Mouse (Mus musculus) lung, embryonic 16.5 days (tissue): Measurements from ENCODE around the gene Uqcrh. TPM values are rescaled to one million over a fixed set of nuclear protein-coding genes. Genes with fewer than 3 reads are reported as not detected.

Experiments used
- ATAC-seq: fragments of 200-750 bp; cut with Nextera tagmentation; 2 replicates; pipeline ENCODE4 v1.8.0; 2017; ENCODE audit warnings: low read depth, mild to moderate bottlenecking, moderate library complexity
- H3K27ac ChIP-seq: fragments of 300-500 bp; sonication (generic); 2 replicates; pipeline ENCODE4 v1.5.1; 2014; ENCODE audit warnings: mild to moderate bottlenecking, control low read depth, low read length
- H3K27me3 ChIP-seq: fragments of 300-500 bp; sonication (generic); 2 replicates; pipeline ENCODE4 v1.6.1; 2014; ENCODE audit warnings: low read depth, low read length, mixed read lengths; ENCODE audit not compliant: control insufficient read depth, insufficient read depth
- H3K36me3 ChIP-seq: fragments of 300-500 bp; sonication (generic); 2 replicates; pipeline ENCODE4 v1.6.1; 2014; ENCODE audit warnings: low read length; ENCODE audit not compliant: control insufficient read depth, insufficient read depth
- H3K4me1 ChIP-seq: fragments of 300-500 bp; sonication (generic); replicated peaks from 2 replicates; pipeline ENCODE4 v1.6.1; 2014; ENCODE audit warnings: low read length, mixed read lengths; ENCODE audit not compliant: control insufficient read depth, insufficient read depth
- H3K4me2 ChIP-seq: fragments of 300-500 bp; sonication (generic); 2 replicates; pipeline ENCODE4 v1.6.1; 2014; ENCODE audit warnings: low read depth, low read length, control low read depth
- H3K4me3 ChIP-seq: fragments of 300-500 bp; sonication (generic); 2 replicates; pipeline ENCODE4 v1.5.1; 2014; ENCODE audit warnings: mild to moderate bottlenecking, low read length, control low read depth
- H3K9ac ChIP-seq: fragments of 300-500 bp; sonication (generic); 2 replicates; pipeline ENCODE4 v1.6.1; 2014; ENCODE audit warnings: low read length, control low read depth
- H3K9me3 ChIP-seq: fragments of 300-500 bp; sonication (generic); 2 replicates; pipeline ENCODE4 v1.6.1; 2016; ENCODE audit warnings: low read length; ENCODE audit not compliant: control insufficient read depth
- WGBS: fragments of 180-500 bp; shearing (Covaris S2); extraction: QIAGEN DNeasy Blood & Tissue Kit; methylation state at CpG from one replicate; pipeline ENCODE4 v1.1.7; 2014; 5-methylcytosine and 5-hydroxymethylcytosine counted together
- polyA plus RNA-seq: library from polyadenylated mRNA; unstranded; fragments of >200 nt; fragmentation: Nextera tagmentation; extraction: Ambion mirVana; gene quantifications from 2 replicates; pipeline ENCODE4 v1.2.1, GENCODE M21; 2015

Gene Uqcrh
- polyA plus RNA-seq, 1 experiment from 2014 or later: 487 TPM

DNA sequence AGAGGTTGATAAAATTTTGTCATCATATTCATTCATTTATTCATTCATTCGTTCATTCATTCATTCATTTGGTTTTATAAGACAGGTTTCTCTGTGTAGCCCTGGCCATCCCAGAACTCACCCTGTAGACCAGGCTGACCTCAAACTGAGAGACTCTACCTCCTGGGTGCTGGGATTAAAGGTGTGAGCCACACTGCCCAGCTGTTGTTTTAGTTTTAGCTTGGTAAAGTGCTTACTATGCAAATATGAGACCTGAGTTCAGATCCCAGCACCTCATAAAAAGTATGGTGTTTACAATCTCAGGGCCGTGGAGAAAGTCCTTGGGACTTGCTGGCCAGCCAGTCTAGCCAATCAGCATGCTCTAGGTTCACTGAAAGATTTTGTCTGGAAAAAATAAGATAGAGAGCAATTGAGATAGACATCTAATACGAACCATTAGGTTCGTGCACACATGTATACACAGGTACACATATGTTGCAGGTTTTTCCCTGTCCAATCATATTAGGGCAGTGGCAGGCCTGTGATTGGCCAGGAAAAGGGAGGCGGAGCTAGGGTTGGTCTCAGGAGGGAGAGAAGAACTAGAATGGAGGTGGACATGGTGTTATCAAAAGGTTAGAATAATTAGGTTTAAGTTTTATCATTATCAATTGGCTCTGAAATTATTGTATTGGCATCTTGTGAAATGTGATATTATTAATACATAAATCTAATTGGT is 15.7 kb downstream of the Uqcrh start:
- Histone ChIP-seq H3K9me3 (no peaks in the 10 kb centered on the region), H3K4me1 (peaks cover 3% of the 10 kb centered on the region; the same call in 1 of the 2 replicates), H3K36me3 (no peaks in the 10 kb centered on the region), H3K9ac (no peak overlapping the region), H3K4me2 (no peak overlapping the region), H3K27me3 (no peaks in the 10 kb centered on the region), H3K27ac (no peak overlapping the region), H3K4me3 (no peak overlapping the region)
- WGBS: 69% methylated on average over 5 of the region's 5 CpGs
- no peak for ATAC-seq

DNA sequence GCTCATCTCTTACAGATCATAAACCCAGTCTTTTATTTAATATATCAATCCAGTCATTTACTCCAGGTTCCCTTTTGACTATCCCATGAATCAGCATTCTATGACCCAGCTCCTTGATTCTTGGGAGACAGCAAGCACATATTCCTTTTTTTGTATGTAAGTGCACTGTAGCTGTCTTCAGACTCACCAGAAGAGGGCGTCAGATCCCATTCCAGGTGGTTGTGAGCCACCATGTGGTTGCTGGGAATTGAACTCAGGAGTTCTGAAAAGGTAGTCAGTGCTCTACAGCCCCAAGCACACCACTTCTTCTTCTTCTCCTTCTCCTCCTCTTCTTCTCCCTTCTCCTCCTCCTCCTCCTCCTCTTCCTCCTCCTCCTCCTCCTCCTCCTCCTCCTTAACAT is 17.3 kb downstream of the Uqcrh start:
- Histone ChIP-seq H3K36me3 (no peaks in the 10 kb centered on the region), H3K27ac (no peak overlapping the region), H3K4me1 (peaks cover 8% of the 10 kb centered on the region; the same call in 1 of the 2 replicates), H3K9me3 (no peaks in the 10 kb centered on the region), H3K27me3 (no peaks in the 10 kb centered on the region), H3K4me3 (no peak overlapping the region), H3K4me2 (no peak overlapping the region), H3K9ac (no peak overlapping the region)
- WGBS: 4% methylated on average over 1 of the region's 1 CpGs
- ATAC-seq: no peak

DNA sequence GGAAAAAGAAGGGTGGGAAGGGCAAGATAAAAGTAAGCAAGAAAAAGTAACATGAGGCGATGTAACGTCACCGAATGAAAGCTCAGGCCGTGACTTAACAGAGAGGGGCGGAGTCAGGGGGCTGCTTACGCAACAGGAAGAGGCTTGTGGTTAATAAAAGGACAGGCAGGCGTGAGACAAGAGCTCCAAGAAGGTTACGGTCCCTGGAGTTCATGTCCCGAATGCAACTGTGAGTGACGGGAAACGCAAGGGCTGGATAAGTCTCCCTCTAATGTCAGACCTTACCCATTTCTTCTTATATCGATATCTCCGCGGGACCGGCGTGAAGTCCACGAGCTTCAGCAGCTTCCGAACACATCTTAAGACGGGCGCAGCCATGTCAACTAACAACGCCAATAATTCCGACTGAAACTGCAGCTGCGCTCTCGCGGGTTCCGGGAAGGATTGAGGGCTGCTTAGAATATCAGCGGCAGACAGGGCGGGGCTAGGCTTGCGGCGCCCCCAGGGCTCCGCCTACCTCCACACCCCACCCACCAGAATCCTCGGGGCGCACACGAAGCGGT is 21.4 kb downstream of the Uqcrh start, which contains the start of gene Nsun4:
Gene Nsun4 (minus strand): TSS at position 478 of the 563 bp plus-strand sequence.
- ATAC-seq: peak; percentile 97
- H3K36me3 ChIP-seq: no peaks in the 10 kb centered on the region
- H3K27ac ChIP-seq: peak within 1 kb of the TSS; percentile 98
- H3K4me1 ChIP-seq: peaks cover 20% of the 10 kb centered on the region
- 0% methylated on average over 35 of the region's 35 CpGs for WGBS
- peak within 1 kb of the TSS; percentile 71 for H3K4me2 ChIP-seq
- H3K27me3 ChIP-seq: no peaks in the 10 kb centered on the region
- H3K9me3 ChIP-seq: no peaks in the 10 kb centered on the region
- peak within 1 kb of the TSS; percentile 61 for H3K9ac ChIP-seq
- H3K4me3 ChIP-seq: peak within 1 kb of the TSS; percentile 64

DNA sequence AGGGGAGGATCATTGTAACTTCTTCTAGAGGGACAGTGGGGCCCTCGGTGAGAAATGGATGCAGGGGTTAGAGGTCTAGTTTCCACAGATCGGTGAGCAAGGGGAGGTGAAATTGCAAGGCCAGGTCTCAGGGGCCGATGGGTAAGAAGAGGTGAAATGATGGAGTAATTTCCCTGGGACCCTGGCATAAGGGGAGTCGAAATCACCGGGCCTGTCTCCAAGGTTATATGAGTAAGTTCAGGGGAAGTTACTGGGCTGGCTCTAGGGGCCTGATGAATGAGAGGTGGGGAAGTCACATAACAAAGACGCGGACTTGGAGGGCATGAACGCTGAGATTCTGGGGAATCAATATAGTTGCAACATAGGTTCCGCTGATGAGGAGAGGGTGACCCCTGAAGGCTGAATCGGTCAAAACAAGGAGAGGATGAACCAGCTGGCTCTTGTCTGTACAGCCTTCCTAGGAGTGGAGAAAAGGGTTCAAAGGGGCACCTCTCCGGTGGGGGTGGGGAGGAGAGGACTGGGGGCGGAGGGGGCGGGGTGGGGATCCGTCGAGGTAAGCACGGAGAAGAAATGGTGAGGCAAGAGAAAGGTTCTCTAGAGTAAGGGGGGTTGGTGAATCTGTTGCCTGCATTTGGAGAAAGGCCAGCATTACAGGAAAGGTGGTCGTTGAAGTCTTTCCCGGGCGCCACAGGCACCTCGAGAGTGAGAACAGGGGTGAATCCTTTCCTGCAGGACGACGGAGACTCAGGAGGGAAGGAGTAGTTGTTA is 22.2 kb downstream of the Uqcrh start:
- peak; percentile 56 for ATAC-seq
- 3% methylated on average over 22 of the region's 22 CpGs for WGBS

DNA sequence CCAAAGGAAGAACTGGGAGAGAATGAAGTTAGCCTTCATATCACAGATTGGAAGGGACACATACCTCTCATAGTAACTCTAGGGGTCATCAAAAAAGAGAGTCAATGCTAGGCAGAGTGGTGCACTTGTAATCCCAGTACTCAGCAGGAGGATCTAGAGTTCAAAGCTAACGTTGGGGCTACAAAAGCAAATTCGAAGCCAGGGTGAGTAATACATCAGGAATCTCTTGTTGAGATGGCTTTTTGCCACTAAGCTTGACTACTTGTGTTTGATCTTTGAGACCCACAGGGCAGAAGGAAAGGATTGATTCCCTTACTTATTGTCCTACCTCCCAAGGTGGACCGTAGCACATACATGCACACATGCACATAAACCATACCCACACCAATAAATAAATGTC is 25.7 kb downstream of the Uqcrh start:
- WGBS: 54% methylated on average over 3 of the region's 3 CpGs
- peaks cover 25% of the 10 kb centered on the region for H3K4me1 ChIP-seq
- H3K9ac ChIP-seq: no peak overlapping the region
- no peaks in the 10 kb centered on the region for H3K27me3 ChIP-seq
- H3K9me3 ChIP-seq: no peaks in the 10 kb centered on the region
- H3K4me3 ChIP-seq: no peak overlapping the region
- no peak overlapping the region for H3K4me2 ChIP-seq
- no peak for ATAC-seq
- peak overlapping the region; percentile 69; the same call in 1 of the 2 replicates for H3K27ac ChIP-seq
- H3K36me3 ChIP-seq: peaks cover 2% of the 10 kb centered on the region; the same call in 1 of the 2 replicates

More for the DNA sequence above, 22.2 kb downstream of the Uqcrh start:
- H3K27ac ChIP-seq: peak overlapping the region; percentile 98
- H3K4me1 ChIP-seq: peaks cover 21% of the 10 kb centered on the region
- H3K4me2 ChIP-seq: peak overlapping the region; percentile 71
- peak overlapping the region; percentile 61 for H3K9ac ChIP-seq
- no peaks in the 10 kb centered on the region for H3K27me3 ChIP-seq
- peak overlapping the region; percentile 64 for H3K4me3 ChIP-seq
- peaks cover 1% of the 10 kb centered on the region; the same call in 1 of the 2 replicates for H3K36me3 ChIP-seq
- no peaks in the 10 kb centered on the region for H3K9me3 ChIP-seq

DNA sequence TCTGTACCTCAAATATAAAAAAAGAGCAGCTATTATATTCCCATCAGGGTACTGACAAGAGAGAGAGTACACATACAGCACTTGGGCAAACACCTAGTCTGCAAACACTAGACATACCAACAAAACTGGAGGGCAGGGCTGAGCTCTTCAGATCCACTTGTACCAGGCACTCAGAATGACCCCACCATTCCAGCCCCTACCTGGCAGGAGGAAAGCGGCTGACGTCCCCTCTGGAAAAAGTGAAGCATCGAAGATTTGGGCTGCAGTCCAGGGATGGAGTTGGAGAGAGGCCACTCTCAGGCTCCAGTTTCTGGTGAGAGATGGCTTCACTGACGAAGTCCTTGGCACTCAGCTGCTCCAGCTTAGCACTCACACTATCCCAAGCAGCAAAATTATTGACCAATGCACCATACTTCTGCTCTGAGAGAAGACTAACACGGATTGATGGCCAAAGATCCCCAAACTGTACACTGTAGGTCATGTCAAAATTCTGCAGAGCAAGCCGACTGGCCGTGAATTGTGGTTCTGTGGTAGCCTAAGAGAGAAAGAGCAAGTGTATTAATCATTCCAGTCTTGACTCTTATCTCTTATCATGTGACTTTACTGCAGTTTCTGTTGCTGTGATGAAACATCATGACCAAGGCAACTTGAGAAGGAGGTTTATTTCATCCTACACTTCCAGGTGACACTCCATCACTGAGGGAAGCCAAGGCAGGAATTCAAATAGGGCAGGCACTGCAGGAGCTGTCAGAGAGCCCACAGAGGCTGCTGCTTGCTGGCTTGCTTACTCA is 26.5 kb downstream of the Uqcrh start:
- peak; percentile 92 for ATAC-seq
- WGBS: 47% methylated on average over 7 of the region's 7 CpGs

DNA sequence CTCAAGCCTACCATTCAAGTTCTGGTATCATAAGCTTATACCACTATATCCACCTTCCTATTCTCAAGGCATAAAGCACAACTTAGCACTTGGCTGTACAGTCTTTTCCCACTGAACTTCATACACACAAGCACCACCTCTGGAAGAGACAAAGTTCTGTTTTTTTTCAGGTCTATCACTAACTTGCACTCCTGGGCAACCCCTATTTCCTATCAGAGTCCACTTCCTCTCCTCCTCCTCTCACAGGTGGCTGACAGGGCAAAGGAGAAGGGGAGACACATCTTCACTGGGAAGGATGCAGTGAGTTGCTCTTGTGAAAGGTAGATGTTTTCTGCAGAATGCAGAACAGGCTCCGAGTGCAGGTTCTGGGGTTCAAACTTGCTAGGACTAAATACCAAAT is 27.2 kb downstream of the Uqcrh start:
- H3K27ac ChIP-seq: peak overlapping the region; percentile 72
- WGBS: 71% methylated on average over 1 of the region's 1 CpGs
- ATAC-seq: no peak; the same call in none of the 2 replicates
- H3K4me3 ChIP-seq: no peak overlapping the region
- H3K4me1 ChIP-seq: peaks cover 20% of the 10 kb centered on the region
- H3K4me2 ChIP-seq: peak overlapping the region; percentile 11; the same call in 1 of the 2 replicates
- H3K9ac ChIP-seq: no peak overlapping the region
- H3K9me3 ChIP-seq: no peaks in the 10 kb centered on the region
- H3K27me3 ChIP-seq: no peaks in the 10 kb centered on the region
- peaks cover 9% of the 10 kb centered on the region for H3K36me3 ChIP-seq

More for the DNA sequence above, 26.5 kb downstream of the Uqcrh start:
- no peaks in the 10 kb centered on the region for H3K27me3 ChIP-seq
- no peak overlapping the region for H3K9ac ChIP-seq
- peaks cover 2% of the 10 kb centered on the region; the same call in 1 of the 2 replicates for H3K36me3 ChIP-seq
- H3K4me1 ChIP-seq: peaks cover 21% of the 10 kb centered on the region
- peak overlapping the region; percentile 72 for H3K27ac ChIP-seq
- H3K4me2 ChIP-seq: no peak overlapping the region
- no peaks in the 10 kb centered on the region for H3K9me3 ChIP-seq
- no peak overlapping the region for H3K4me3 ChIP-seq

DNA sequence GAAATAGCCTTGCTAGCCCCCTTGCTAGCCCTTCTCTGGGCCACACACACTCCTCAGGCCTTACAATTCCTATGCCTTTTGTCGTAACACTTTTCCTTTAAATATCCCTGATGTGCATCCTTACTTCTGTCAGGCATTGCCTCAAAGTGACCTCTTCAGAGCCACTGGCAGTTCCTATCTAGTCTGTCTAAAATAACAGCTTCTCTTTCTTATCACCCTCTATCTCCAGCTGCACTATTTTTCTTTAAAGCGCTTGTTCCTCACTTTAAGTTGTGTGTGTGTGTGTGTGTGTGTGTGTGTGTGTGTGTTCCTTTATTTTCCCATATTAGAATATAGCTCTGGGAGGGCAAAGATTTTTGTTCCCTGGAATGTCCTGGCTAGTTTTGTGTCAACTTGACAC is 28.3 kb downstream of the Uqcrh start:
- Histone ChIP-seq H3K4me1 (peaks cover 16% of the 10 kb centered on the region), H3K27me3 (no peaks in the 10 kb centered on the region), H3K4me2 (no peak overlapping the region), H3K4me3 (no peak overlapping the region), H3K27ac (no peak overlapping the region), H3K9me3 (no peaks in the 10 kb centered on the region), H3K9ac (no peak overlapping the region), H3K36me3 (peaks cover 16% of the 10 kb centered on the region)
- WGBS: 86% methylated on average over 2 of the region's 2 CpGs
- ATAC-seq: no peak
